Mouse (Mus musculus) liver, adult (tissue): ENCODE measurements around the gene Usp49.

Experiments used
- GATA4 ChIP-seq: IDR thresholded peaks from 2 replicates; pipeline ENCODE4 v1.6.1; 2014; ENCODE audit warnings: mild to moderate bottlenecking, low read length; ENCODE audit not compliant: insufficient replicate concordance

Gene Usp49

DNA sequence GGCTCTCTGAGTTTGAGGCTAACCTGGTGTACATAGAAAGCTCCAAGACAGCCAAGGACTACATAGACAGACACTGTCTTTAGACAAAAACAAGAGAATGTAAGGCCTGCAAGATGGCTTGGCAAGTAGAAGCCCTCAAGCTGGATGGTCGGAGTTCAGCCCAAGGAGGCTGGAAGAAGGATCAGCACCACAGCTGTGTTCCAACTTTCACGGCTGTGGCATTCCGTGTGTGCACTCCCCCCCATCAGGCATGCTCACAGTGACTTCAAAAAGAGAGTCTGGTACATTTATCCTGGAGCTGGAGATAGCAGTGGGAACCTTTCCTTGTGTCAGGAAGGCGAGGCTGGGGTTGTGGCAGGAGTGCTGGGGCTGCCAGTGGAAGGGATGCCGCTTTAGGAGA is 4.5 kb upstream of the Usp49 start:
- no peak for TF ChIP-seq GATA4

GRCm38 (mm10) chr17:47627791-47628190 is 2.7 kb upstream of the Usp49 start:
- no peak for TF ChIP-seq GATA4

DNA sequence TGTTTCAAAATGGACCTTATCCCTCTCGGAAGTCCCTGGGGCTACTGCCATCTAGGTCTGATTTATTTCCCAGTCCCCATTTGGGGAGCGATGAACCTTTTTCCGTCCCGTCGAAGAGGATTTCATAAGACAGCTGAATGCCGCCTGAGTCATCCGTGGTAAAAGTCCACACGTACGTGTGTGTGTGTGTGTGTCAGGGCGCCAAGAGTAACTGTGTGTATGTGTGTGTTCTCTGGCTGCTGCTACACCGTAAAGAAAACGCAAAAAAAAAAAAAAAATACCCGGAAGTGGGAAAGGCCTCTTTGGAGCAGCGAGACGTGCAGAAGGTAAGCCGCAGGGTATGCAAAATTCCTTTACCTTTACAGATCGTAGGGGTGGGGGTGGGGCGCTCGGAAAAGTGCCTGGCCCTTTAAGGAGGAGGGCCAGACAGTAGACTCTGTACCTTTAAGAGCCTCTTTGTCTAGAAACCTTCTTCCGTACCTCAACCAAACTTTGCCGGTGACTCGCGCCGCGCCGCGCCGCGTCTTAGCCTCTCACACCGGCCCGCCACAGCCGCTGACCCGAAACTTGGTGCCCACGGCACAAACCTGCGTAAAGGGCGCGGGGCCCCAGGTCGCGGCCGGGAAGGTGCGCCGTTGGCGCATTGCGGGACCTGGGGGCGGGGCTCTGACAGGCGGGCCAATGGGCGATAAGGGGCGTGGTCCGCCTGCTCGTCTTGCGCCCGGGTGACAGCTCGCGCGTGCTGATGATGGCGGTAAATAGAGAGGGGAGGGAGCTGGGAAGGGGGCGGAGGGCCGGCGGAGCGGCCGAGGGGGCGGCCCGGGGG is 1.4 kb upstream of the Usp49 start:
- no peak for TF ChIP-seq GATA4

DNA sequence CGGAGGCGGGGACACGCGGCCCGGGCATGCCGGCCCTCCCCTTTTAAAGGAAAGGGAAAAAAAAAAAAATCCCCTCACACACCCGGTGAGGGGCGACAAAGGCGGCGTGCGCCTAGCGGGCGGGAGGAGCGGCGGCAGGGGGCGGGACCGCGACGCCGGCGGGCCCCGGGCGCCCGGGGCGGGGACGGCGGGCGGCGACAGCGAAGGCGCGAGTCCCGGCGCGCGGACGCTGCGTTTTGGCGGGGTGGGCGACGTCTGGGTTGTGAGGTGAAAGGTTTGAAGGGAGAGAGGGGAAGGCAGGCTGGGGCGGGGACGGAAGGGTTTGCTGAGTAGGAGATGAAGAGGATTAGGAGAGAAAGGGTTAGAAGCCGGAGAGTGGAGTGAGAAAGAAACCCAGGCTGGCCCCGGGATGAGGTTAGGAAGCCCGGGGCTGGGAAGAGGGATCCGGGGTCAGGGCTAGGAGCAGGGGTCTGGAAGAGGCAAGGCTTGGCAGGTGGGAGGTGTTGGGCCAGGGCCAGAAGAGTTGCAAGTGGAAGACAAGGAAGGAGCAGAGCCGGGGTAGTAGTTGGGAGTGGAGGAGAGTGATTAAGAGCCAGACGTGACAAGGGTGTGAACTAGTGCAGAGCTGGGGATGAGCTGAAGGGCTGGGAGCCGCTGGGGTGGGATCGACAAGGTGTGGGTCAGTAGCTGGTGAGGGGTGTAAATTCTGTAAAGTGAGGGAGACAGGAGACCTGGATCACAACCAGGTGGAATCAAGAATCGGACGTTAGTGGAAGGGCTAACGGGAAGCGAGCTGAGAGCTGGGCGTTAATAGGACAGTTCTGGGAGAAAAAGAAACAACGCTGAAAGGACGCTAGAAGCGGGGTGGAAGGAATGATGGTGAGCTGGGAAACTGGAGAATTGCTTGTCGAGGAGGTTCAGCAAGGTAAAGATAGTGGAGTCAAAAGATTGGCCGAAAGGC is 493 bp upstream of the Usp49 start:
- TF ChIP-seq GATA4 = no peak

- no peak for TF ChIP-seq GATA4
These were observed 1.8 kb downstream of the Usp49 start for GRCm38 (mm10) chr17:47632181-47632840.

DNA sequence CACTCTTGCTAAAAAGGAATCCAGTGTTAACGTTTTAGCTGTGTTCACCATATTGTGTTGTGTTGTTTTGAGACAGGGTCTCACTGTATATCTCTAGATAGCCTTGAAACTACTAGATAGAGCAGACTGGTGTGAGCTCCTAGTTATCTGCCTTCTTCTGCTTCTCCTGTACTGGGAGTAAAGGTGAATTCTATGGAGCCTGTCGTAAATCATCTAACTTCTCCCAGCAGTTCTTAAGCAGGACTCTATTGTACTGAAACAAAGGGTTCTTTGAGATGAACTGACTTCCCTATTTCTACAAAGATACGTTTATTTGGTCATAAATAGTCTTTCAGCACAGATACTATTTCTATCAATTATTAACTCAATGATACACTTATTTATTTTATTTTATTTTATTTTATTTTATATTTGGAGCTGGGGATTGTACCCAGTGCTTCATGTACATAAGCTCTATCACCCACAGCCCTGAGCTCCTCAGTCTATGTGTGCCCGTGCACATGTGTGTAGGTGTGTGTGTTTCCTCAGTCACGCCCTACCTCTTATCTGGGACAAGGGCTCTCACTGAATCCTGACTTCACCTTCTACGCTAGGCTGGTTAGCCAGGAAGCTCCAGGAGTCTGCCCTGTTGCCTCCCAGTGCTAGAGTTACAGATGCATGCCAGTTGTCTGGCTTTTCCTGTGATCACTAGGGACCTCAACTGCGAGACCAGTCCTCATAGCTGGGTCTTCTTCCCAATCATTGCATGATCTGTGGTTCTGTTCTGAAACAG is 3.7 kb downstream of the Usp49 start:
- TF ChIP-seq GATA4 = no peak

DNA sequence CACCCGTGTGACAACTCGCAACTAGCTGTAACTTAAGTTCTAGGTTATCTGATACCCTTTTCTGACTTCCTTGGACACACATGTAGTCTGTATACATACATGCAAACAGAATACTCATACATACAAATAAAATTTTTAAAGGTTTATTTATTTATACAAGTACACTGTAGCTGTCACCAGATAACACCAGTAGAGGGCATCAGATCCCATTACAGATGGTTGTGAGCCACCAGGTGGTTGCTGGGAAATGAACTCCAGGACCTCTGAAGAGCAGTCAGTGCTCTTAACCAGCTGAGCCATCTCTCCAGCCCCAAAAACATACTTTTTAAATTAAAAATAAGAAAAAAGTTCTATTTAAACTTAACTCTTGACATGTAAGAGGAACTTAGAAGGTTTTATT is 12.5 kb downstream of the Usp49 start:
- no peak for TF ChIP-seq GATA4

GRCm38 (mm10) chr17:47646683-47647082 is 16.2 kb downstream of the Usp49 start:
- no peak for TF ChIP-seq GATA4

DNA sequence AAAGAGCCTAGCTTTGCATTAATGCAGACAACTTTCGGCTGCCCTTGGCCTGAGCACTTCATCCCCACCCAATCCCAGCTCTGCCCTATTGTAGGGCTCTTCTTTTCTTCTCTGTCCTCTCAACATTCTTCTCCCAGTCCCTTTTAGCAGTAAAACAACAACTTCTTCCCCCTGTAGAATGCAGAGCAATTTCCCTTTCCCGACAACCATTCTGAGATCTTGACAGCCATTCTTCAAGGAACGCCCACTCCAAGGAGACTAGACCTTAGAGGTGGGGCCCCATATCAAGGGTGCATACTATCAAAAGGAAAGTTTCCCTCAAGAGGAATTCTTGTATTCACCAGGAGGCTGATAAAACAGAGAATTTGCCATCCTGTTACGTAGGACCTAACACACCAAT is 18.5 kb downstream of the Usp49 start:
- no peak for TF ChIP-seq GATA4

- no peak for TF ChIP-seq GATA4
These were observed 21.5 kb downstream of the Usp49 start for GRCm38 (mm10) chr17:47651953-47652352.

GRCm38 (mm10) chr17:47655697-47656096 is 25.2 kb downstream of the Usp49 start:
- no peak for TF ChIP-seq GATA4

DNA sequence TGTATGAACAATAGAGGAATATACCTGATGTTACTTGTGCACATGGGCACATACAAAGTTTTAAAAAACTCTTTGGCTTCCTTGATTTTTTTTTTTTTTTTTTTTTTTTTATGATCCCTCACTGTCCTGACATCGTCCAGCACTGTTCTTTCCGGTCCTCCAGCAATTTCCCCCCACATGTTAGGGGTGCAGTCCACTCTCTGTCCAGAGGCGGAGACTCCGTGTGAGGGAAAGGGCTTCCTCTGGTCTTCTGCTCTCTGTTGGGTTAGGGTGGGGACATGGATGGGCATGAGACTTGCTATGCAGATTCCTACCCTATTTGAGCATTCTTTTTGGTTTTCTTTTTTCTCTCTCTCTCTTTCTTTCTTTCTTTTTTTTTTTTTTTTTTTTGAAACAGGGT is 27.4 kb downstream of the Usp49 start:
- no peak for TF ChIP-seq GATA4

- no peak for TF ChIP-seq GATA4
These were observed 28.3 kb downstream of the Usp49 start for GRCm38 (mm10) chr17:47658741-47659243.

DNA sequence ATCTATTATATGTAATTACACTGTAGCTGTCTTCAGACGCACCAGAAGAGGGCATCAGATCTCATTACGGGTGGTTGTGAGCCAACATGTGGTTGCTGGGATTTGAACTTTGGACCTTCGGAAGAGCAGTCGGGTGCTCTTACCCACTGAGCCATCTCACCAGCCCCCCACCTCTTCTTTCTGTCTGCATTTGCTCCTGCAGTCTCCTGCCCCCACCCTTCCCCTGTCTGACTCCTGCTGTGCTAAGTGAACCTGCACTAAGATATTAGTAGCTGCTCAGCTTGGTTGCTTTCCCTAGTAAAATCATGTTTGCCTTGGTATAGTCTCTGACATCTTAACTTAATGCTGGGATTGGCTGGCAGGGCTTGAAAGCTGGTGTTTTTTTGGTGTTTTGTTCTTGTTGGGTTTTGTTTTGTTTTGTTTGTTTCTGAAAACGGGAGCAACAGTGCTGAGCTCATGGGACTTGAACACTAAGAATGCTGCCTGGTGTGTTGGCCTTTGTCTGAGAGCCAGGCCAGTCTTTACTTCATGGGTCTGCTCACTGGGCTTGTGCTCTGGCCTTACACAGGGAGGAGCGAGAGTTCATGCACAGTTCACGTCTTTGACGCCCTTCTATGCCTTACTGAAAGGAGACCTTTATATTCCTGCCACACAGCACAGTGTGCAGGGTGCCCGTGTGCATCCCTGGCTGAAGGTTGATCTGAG is 32.7 kb downstream of the Usp49 start:
- no peak for TF ChIP-seq GATA4
